Mouse (Mus musculus): ENCODE measurements around the gene Atcay. TPM values are rescaled to one million over a fixed set of nuclear protein-coding genes. Genes with fewer than 3 reads are reported as not detected.

Atcay gene
- polyA plus RNA-seq, 1 experiment from 2014 or later, result 58.1 TPM

Small RNAs within 50 kb of the gene (microRNA-seq; reads per million reads assigned to microRNA genes)
- gene Mir3057, result 11.1 reads per million, percentile 28 among the genes with 10 or more reads in this experiment

Other genes starting within 250 kb of the Atcay start
- gene Gng7, start 215.9 kb downstream of the Atcay start, polyA plus RNA-seq (2015; fragmentation: Nextera tagmentation; extraction: Ambion mirVana), result 16.2 and 17.4 TPM in 2 replicates
- 38.1 and 38.7 TPM in 2 replicates for gene Diras1, start 205.2 kb downstream of the Atcay start, polyA plus RNA-seq (2015; fragmentation: Nextera tagmentation; extraction: Ambion mirVana)
- gene Slc39a3, start 193.4 kb downstream of the Atcay start, polyA plus RNA-seq (2015; fragmentation: Nextera tagmentation; extraction: Ambion mirVana), result 40.9 and 44.2 TPM in 2 replicates
- gene Sgta, start 170.7 kb downstream of the Atcay start, polyA plus RNA-seq (2015; fragmentation: Nextera tagmentation; extraction: Ambion mirVana), result 283 and 286 TPM in 2 replicates
- gene Thop1, start 160.8 kb downstream of the Atcay start, polyA plus RNA-seq (2015; fragmentation: Nextera tagmentation; extraction: Ambion mirVana), result 47.4 and 48.4 TPM in 2 replicates
- gene Creb3l3, start 132.0 kb downstream of the Atcay start, polyA plus RNA-seq (2015; fragmentation: Nextera tagmentation; extraction: Ambion mirVana), result 0.27 and 0.90 TPM in 2 replicates
- gene Map2k2, start 124.9 kb downstream of the Atcay start, polyA plus RNA-seq (2015; fragmentation: Nextera tagmentation; extraction: Ambion mirVana), result 217 and 244 TPM in 2 replicates
- 12.2 and 14.9 TPM in 2 replicates for gene Zbtb7a, start 95.6 kb downstream of the Atcay start, polyA plus RNA-seq (2015; fragmentation: Nextera tagmentation; extraction: Ambion mirVana)
- gene Pias4, start 62.9 kb downstream of the Atcay start, polyA plus RNA-seq (2015; fragmentation: Nextera tagmentation; extraction: Ambion mirVana), result 60.0 and 77.5 TPM in 2 replicates
- 532 and 537 TPM in 2 replicates for gene Eef2, start 54.2 kb downstream of the Atcay start, polyA plus RNA-seq (2015; fragmentation: Nextera tagmentation; extraction: Ambion mirVana)
- 79.1 and 80.9 TPM in 2 replicates for gene Dapk3, start 47.8 kb downstream of the Atcay start, polyA plus RNA-seq (2015; fragmentation: Nextera tagmentation; extraction: Ambion mirVana)
- not detected in 2 replicates for gene 4930442H23Rik, start 47.0 kb downstream of the Atcay start, polyA plus RNA-seq (2015; fragmentation: Nextera tagmentation; extraction: Ambion mirVana)
- gene Nmrk2, start 28.8 kb downstream of the Atcay start, polyA plus RNA-seq (2015; fragmentation: Nextera tagmentation; extraction: Ambion mirVana), result not detected in 2 replicates
- gene Zfr2, start 2.3 kb upstream of the Atcay start, polyA plus RNA-seq (2015; fragmentation: Nextera tagmentation; extraction: Ambion mirVana), result 21.7 and 21.8 TPM in 2 replicates
- 10.5 and 13.0 TPM in 2 replicates for gene Matk, start 22.1 kb upstream of the Atcay start, polyA plus RNA-seq (2015; fragmentation: Nextera tagmentation; extraction: Ambion mirVana)
- gene Mrpl54, start 36.1 kb upstream of the Atcay start, polyA plus RNA-seq (2015; fragmentation: Nextera tagmentation; extraction: Ambion mirVana), result 145 and 150 TPM in 2 replicates
- gene Apba3, start 36.1 kb upstream of the Atcay start, polyA plus RNA-seq (2015; fragmentation: Nextera tagmentation; extraction: Ambion mirVana), result 33.7 and 36.1 TPM in 2 replicates
- gene Tjp3, start 60.7 kb upstream of the Atcay start, polyA plus RNA-seq (2015; fragmentation: Nextera tagmentation; extraction: Ambion mirVana), result 2.3 and 3.3 TPM in 2 replicates
- gene Pip5k1c, start 62.1 kb upstream of the Atcay start, polyA plus RNA-seq (2015; fragmentation: Nextera tagmentation; extraction: Ambion mirVana), result 99.3 and 102 TPM in 2 replicates
- gene Cactin, start 90.3 kb upstream of the Atcay start, polyA plus RNA-seq (2015; fragmentation: Nextera tagmentation; extraction: Ambion mirVana), result 32.5 and 42.5 TPM in 2 replicates
- 4.5 and 4.8 TPM in 2 replicates for gene Tbxa2r, start 97.9 kb upstream of the Atcay start, polyA plus RNA-seq (2015; fragmentation: Nextera tagmentation; extraction: Ambion mirVana)
- not detected in 2 replicates for gene Gipc3, start 112.4 kb upstream of the Atcay start, polyA plus RNA-seq (2015; fragmentation: Nextera tagmentation; extraction: Ambion mirVana)
- 46.5 and 51.5 TPM in 2 replicates for gene Hmg20b, start 119.6 kb upstream of the Atcay start, polyA plus RNA-seq (2015; fragmentation: Nextera tagmentation; extraction: Ambion mirVana)
- 16.5 and 17.8 TPM in 2 replicates for gene Mfsd12, start 126.7 kb upstream of the Atcay start, polyA plus RNA-seq (2015; fragmentation: Nextera tagmentation; extraction: Ambion mirVana)
- gene 4930404N11Rik, start 135.0 kb upstream of the Atcay start, polyA plus RNA-seq (2015; fragmentation: Nextera tagmentation; extraction: Ambion mirVana), result 0.68 and 0.87 TPM in 2 replicates
- 105 and 112 TPM in 2 replicates for gene Fzr1, start 147.7 kb upstream of the Atcay start, polyA plus RNA-seq (2015; fragmentation: Nextera tagmentation; extraction: Ambion mirVana)
- 72.2 and 75.2 TPM in 2 replicates for gene Dohh, start 153.6 kb upstream of the Atcay start, polyA plus RNA-seq (2015; fragmentation: Nextera tagmentation; extraction: Ambion mirVana)
- 5.2 and 8.2 TPM in 2 replicates for gene Gm48551, start 153.6 kb upstream of the Atcay start, polyA plus RNA-seq (2015; fragmentation: Nextera tagmentation; extraction: Ambion mirVana)
- gene Gm48552, start 158.2 kb upstream of the Atcay start, polyA plus RNA-seq (2015; fragmentation: Nextera tagmentation; extraction: Ambion mirVana), result 1.3 and 2.5 TPM in 2 replicates
- 1.8 and 3.1 TPM in 2 replicates for gene Smim24, start 162.2 kb upstream of the Atcay start, polyA plus RNA-seq (2015; fragmentation: Nextera tagmentation; extraction: Ambion mirVana)
- 27.1 and 27.9 TPM in 2 replicates for gene Nfic, start 224.8 kb upstream of the Atcay start, polyA plus RNA-seq (2015; fragmentation: Nextera tagmentation; extraction: Ambion mirVana)

Data from neural tube, embryonic 13.5 days (tissue).